Mouse (Mus musculus): Measurements from ENCODE around the gene Irgq. TPM values are rescaled to one million over a fixed set of nuclear protein-coding genes. Genes with fewer than 3 reads are reported as not detected.
A peak's percentile ranks its signal among the peaks of the same experiment; 100 is the strongest.

The Irgq gene
- total and polyA plus RNA-seq, 3 experiments, result 4.7 to 5.8 TPM; not detected in 1

- no peaks in the 10 kb centered on the region for H3K27me3 ChIP-seq (ENCODE audit: control insufficient read depth in 1 of 2, insufficient read depth in 2 of 2, low read length in 2 of 2)
- no peaks in the 10 kb centered on the region for H3K36me3 ChIP-seq (ENCODE audit: control insufficient read depth in 1 of 2, insufficient read depth in 2 of 2, low read length in 2 of 2)
- H3K27ac ChIP-seq (ENCODE audit: control insufficient read depth, low read depth, low read length), result no peak overlapping the region
Measured at GRCm38 (mm10) chr7:24539686-24540085, 9.2 kb downstream of the Irgq start.

DNA sequence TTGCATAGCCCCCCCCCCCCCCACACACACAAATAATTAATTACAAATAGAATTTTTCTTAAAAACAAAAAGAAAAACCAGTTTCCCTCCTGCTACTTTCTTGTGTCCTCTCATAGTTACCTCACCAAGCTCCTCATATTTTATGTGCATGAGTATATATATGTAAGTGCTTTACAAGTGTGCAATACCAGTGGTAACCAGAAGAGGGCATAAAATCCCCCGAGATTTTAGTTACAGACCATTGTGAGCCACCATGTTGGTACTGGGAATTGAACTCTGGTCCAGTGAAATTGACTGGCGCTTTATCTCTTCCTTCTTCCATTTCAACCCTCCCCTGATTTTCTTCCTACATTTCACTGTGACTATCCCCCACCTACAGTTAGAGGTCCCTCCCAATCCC, 14.0 kb downstream of the Irgq start:
- peak; percentile 67 for DNase-seq (ENCODE audit: low read depth, low spot score)
- Histone ChIP-seq H3K4me1 (ENCODE audit: control insufficient read depth in 1 of 2, insufficient read depth in 2 of 2, low read length in 2 of 2) (peaks cover 0 to 9% of the 10 kb centered on the region in 2 experiments; a peak in 2 of 4 replicates), H3K36me3 (ENCODE audit: control insufficient read depth in 1 of 2, insufficient read depth in 2 of 2, low read length in 2 of 2) (no peaks in the 10 kb centered on the region; a peak in 1 of 4 replicates), H3K9ac (ENCODE audit: control insufficient read depth, low read depth, low read length, poor library complexity, severe bottlenecking) (no peak overlapping the region), H3K27ac (ENCODE audit: control insufficient read depth, low read depth, low read length) (no peak overlapping the region), H3K4me3 (ENCODE audit: control insufficient read depth in 1 of 2, insufficient read depth in 1 of 2, low read depth in 2 of 2, low read length in 2 of 2) (no peak overlapping the region), H3K9me3 (replicated peaks; ENCODE audit: insufficient read depth, low read length) (no peaks in the 10 kb centered on the region), H3K27me3 (ENCODE audit: control insufficient read depth in 1 of 2, insufficient read depth in 2 of 2, low read length in 2 of 2) (no peaks in the 10 kb centered on the region), H3K79me2 (ENCODE audit: control insufficient read depth, insufficient read depth, low read length, poor library complexity) (peaks cover 9% of the 10 kb centered on the region)
- TF ChIP-seq SIN3A (IDR thresholded peaks at IDR 0.05; ENCODE audit: low read length) (no peak), MAZ (IDR thresholded peaks at IDR 0.05; ENCODE audit: low read depth, low read length) (no peak), CTCF (IDR thresholded peaks at IDR 0.05 in 2 of 3, conservative IDR thresholded peaks at IDR 0.05 in 1 of 3; ENCODE audit: control insufficient read depth in 1 of 3, insufficient read depth in 1 of 3, low read depth in 2 of 3, low read length in 3 of 3, poor library complexity in 1 of 3, severe bottlenecking in 1 of 3) (peak in 2 of 3 experiments; percentile 43 to 63; a peak in 4 of 6 replicates), ETS1 (IDR thresholded peaks at IDR 0.05; ENCODE audit: low read depth, low read length) (no peak)

More at GRCm38 (mm10) chr7:24539686-24540085, 9.2 kb downstream of the Irgq start:
- no peaks in the 10 kb centered on the region for H3K9me3 ChIP-seq (replicated peaks; ENCODE audit: insufficient read depth, low read length)
- TF ChIP-seq GABPA (IDR thresholded peaks at IDR 0.05; ENCODE audit: low read depth, low read length), result no peak
- TF ChIP-seq EP300 (IDR thresholded peaks at IDR 0.05; ENCODE audit: low read depth in 1 of 2, low read length in 2 of 2), result no peak
- no peak for TF ChIP-seq CHD2 (IDR thresholded peaks at IDR 0.05; ENCODE audit: low read length)
- no peak for TF ChIP-seq TCF12 (IDR thresholded peaks at IDR 0.05; ENCODE audit: low read depth, low read length)
- no peak for TF ChIP-seq ZMIZ1 (IDR thresholded peaks at IDR 0.05; ENCODE audit: low read depth, low read length)
- no peak for TF ChIP-seq ETS1 (IDR thresholded peaks at IDR 0.05; ENCODE audit: low read depth, low read length)
- TF ChIP-seq ZC3H11A (IDR thresholded peaks at IDR 0.05; ENCODE audit: low read depth, low read length), result no peak
- TF ChIP-seq SMC3 (IDR thresholded peaks at IDR 0.05; ENCODE audit: low read depth, low read length), result no peak
- TF ChIP-seq E2F4 (IDR thresholded peaks at IDR 0.05; ENCODE audit: borderline replicate concordance, low read depth, low read length), result no peak
- TF ChIP-seq NRF1 (IDR thresholded peaks at IDR 0.05; ENCODE audit: insufficient read depth, low read depth, low read length, poor library complexity, severe bottlenecking), result no peak
- TF ChIP-seq NELFE (IDR thresholded peaks at IDR 0.05; ENCODE audit: low read depth, low read length), result no peak
- H3K9ac ChIP-seq (ENCODE audit: control insufficient read depth, low read depth, low read length, poor library complexity, severe bottlenecking), result no peak overlapping the region
- no peaks in the 10 kb centered on the region for H3K79me2 ChIP-seq (ENCODE audit: control insufficient read depth, insufficient read depth, low read length, poor library complexity)
- no peak for DNase-seq (ENCODE audit: low read depth, low spot score)
- H3K4me1 ChIP-seq (ENCODE audit: control insufficient read depth in 1 of 2, insufficient read depth in 2 of 2, low read length in 2 of 2), result no peaks in the 10 kb centered on the region
- no peak overlapping the region for H3K4me3 ChIP-seq (ENCODE audit: control insufficient read depth in 1 of 2, insufficient read depth in 1 of 2, low read depth in 2 of 2, low read length in 2 of 2)

GRCm38 (mm10) chr7:24546068-24546614, 15.7 kb downstream of the Irgq start, which contains the start of the genes Pinlyp and Xrcc1:
Pinlyp (minus strand) TSS chr7:24546118.
Xrcc1 (plus strand) TSS chr7:24546289.
- no peak for TF ChIP-seq USF2 (IDR thresholded peaks at IDR 0.05; ENCODE audit: borderline replicate concordance in 1 of 2, insufficient read depth in 1 of 2, low read depth in 1 of 2, low read length in 2 of 2)
- 0 out of 4 replicates have a peak, but pooled peaks of 1 of the 2 experiments have one; percentile 13 for TF ChIP-seq POLR2A (IDR thresholded peaks at IDR 0.05; ENCODE audit: control insufficient read depth in 1 of 2, insufficient read depth in 1 of 2, low read depth in 1 of 2, low read length in 2 of 2, poor library complexity in 1 of 2)
- H3K27me3 ChIP-seq (ENCODE audit: control insufficient read depth in 1 of 2, insufficient read depth in 2 of 2, low read length in 2 of 2), result no peaks in the 10 kb centered on the region
- no peak for DNase-seq (ENCODE audit: low read depth, low spot score)
- peaks cover 0 to 9% of the 10 kb centered on the region in 2 experiments; a peak in 2 of 4 replicates for H3K4me1 ChIP-seq (ENCODE audit: control insufficient read depth in 1 of 2, insufficient read depth in 2 of 2, low read length in 2 of 2)
- peak within 1 kb of the TSS; percentile 65 for H3K27ac ChIP-seq (ENCODE audit: control insufficient read depth, low read depth, low read length)
- H3K4me3 ChIP-seq (ENCODE audit: control insufficient read depth in 1 of 2, insufficient read depth in 1 of 2, low read depth in 2 of 2, low read length in 2 of 2), result peak within 1 kb of the TSS; percentile 84 to 93
- no peaks in the 10 kb centered on the region for H3K9me3 ChIP-seq (replicated peaks; ENCODE audit: insufficient read depth, low read length)
- no peaks in the 10 kb centered on the region; a peak in 1 of 4 replicates for H3K36me3 ChIP-seq (ENCODE audit: control insufficient read depth in 1 of 2, insufficient read depth in 2 of 2, low read length in 2 of 2)
- H3K79me2 ChIP-seq (ENCODE audit: control insufficient read depth, insufficient read depth, low read length, poor library complexity), result peaks cover 9% of the 10 kb centered on the region
- H3K9ac ChIP-seq (ENCODE audit: control insufficient read depth, low read depth, low read length, poor library complexity, severe bottlenecking), result peak within 1 kb of the TSS; percentile 96

Data from MEL (cell line).